In the genomic region with DNA sequence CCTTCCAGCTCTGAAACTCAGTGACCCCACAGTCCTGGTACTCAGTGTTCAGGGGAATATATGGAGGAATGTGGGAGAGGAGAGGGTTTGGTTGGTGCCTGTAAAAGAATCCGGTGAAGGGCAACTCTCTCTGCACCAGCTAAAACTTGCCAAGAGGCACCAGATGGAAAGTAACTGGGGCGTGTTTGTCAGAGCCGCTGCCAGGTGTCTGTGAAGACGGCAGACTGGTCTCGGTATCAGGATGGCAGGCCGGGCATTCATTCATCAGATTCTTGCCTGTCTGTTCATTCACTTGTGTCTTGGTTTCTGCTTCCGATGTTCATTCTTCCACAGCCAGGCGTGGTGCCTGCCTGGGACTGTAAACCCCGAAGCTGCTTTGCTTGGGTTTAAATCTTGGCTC, we compare ENCODE assay signal across 21 mouse cellular contexts. TPM values are rescaled to one million over a fixed set of nuclear protein-coding genes. Genes with fewer than 3 reads are reported as not detected.
DNase-seq lines count a peak whose midpoint lies in the region; ATAC-seq and TF ChIP-seq lines count a peak whose summit lies in the region.
"Had no signal": no experiment of that assay in that cellular context is flagged by ENCODE, and none has a peak within 500 bp of the region (broad histone marks: within the 10 kb centered on the region; RNA-seq: fewer than 3 reads in every experiment).

No protein-coding gene starts in this region.

- H3K9me3 ChIP-seq in hindbrain, postnatal 0 days (ENCODE audit: low read length): no peaks in the 10 kb centered on the region
- no peaks in the 10 kb centered on the region for H3K9me3 ChIP-seq in hindbrain, embryonic 11.5 days (ENCODE audit: control insufficient read depth, low read length)
- H3K9me3 ChIP-seq in hindbrain, embryonic 16.5 days (ENCODE audit: control insufficient read depth, low read length): no peaks in the 10 kb centered on the region
- H3K9me3 ChIP-seq: embryonic facial prominence, embryonic 12.5 days; liver, embryonic 12.5 days had no signal

- no peaks in the 10 kb centered on the region for H3K4me1 ChIP-seq in hindbrain, postnatal 0 days (ENCODE audit: insufficient read depth, low read length)
- no peaks in the 10 kb centered on the region for H3K4me1 ChIP-seq in hindbrain, embryonic 11.5 days (replicated peaks; ENCODE audit: control insufficient read depth, insufficient read depth, low read length)
- H3K4me1 ChIP-seq in hindbrain, embryonic 16.5 days (ENCODE audit: control insufficient read depth, insufficient read depth, low read depth, low read length): no peaks in the 10 kb centered on the region

- no peak overlapping the region for H3K9ac ChIP-seq in hindbrain, postnatal 0 days (replicated peaks; ENCODE audit: low read length)
- no peak overlapping the region for H3K9ac ChIP-seq in hindbrain, embryonic 11.5 days (ENCODE audit: low read depth, low read length)
- no peak overlapping the region for H3K9ac ChIP-seq in hindbrain, embryonic 16.5 days (ENCODE audit: low read depth, low read length)
- H3K9ac ChIP-seq: embryonic facial prominence, embryonic 12.5 days; heart, embryonic 12.5 days; hindbrain, embryonic 14.5 days; liver, embryonic 12.5 days had no signal

- no peak for TF ChIP-seq CTCF in hindbrain, postnatal 0 days (IDR thresholded peaks at IDR 0.05; ENCODE audit: low read depth)

- no peaks in the 10 kb centered on the region for H3K27me3 ChIP-seq in hindbrain, postnatal 0 days (ENCODE audit: insufficient read depth, low read length)
- no peaks in the 10 kb centered on the region for H3K27me3 ChIP-seq in hindbrain, embryonic 11.5 days (ENCODE audit: control insufficient read depth, insufficient read depth, low read length)
- no peaks in the 10 kb centered on the region; the same call in 1 of the 2 replicates for H3K27me3 ChIP-seq in hindbrain, embryonic 16.5 days (replicated peaks; ENCODE audit: control insufficient read depth, insufficient read depth, low read length)
- H3K27me3 ChIP-seq: embryonic facial prominence, embryonic 12.5 days had no signal

- no peak overlapping the region for H3K4me3 ChIP-seq in hindbrain, postnatal 0 days (ENCODE audit: low read length)
- H3K4me3 ChIP-seq in hindbrain, embryonic 11.5 days (ENCODE audit: low read depth, low read length): no peak overlapping the region
- no peak overlapping the region for H3K4me3 ChIP-seq in hindbrain, embryonic 16.5 days (ENCODE audit: low read length)
- H3K4me3 ChIP-seq: embryonic facial prominence, embryonic 12.5 days; gastrocnemius, adult 2 months; heart, embryonic 12.5 days; layer of hippocampus, adult 2 months; liver, embryonic 12.5 days had no signal

- no peaks in the 10 kb centered on the region for H3K36me3 ChIP-seq in hindbrain, postnatal 0 days (ENCODE audit: insufficient read depth, low read length)
- H3K36me3 ChIP-seq in hindbrain, embryonic 11.5 days (ENCODE audit: control insufficient read depth, insufficient read depth, low read length): no peaks in the 10 kb centered on the region
- no peaks in the 10 kb centered on the region for H3K36me3 ChIP-seq in hindbrain, embryonic 16.5 days (ENCODE audit: control insufficient read depth, insufficient read depth, low read length)
- H3K36me3 ChIP-seq: embryonic facial prominence, embryonic 12.5 days; heart, embryonic 12.5 days; liver, embryonic 12.5 days had no signal

- H3K27ac ChIP-seq in hindbrain, postnatal 0 days: no peak overlapping the region
- H3K27ac ChIP-seq in hindbrain, embryonic 11.5 days (ENCODE audit: low read depth, low read length): no peak overlapping the region
- no peak overlapping the region for H3K27ac ChIP-seq in hindbrain, embryonic 16.5 days (ENCODE audit: low read depth, low read length)
- H3K27ac ChIP-seq: embryonic facial prominence, embryonic 12.5 days; gastrocnemius, adult 2 months; hindbrain, embryonic 14.5 days; layer of hippocampus, adult 2 months had no signal

- 76% methylated on average over 9 of the region's 9 CpGs for WGBS in hindbrain, postnatal 0 days
- WGBS in hindbrain, embryonic 11.5 days: 89% methylated on average over 9 of the region's 9 CpGs
- 79% methylated on average over 9 of the region's 9 CpGs for WGBS in hindbrain, embryonic 16.5 days

- no peak for ATAC-seq in hindbrain, postnatal 0 days
- no peak for ATAC-seq in hindbrain, embryonic 11.5 days (ENCODE audit: low FRiP score)
- no peak for ATAC-seq in hindbrain, embryonic 16.5 days
- ATAC-seq: liver, embryonic 12.5 days had no signal

- peak; percentile 14 for DNase-seq in hindbrain, postnatal 0 days (ENCODE audit: low spot score)
- DNase-seq in hindbrain, embryonic 11.5 days (ENCODE audit: low spot score): no peak
- DNase-seq in Muller cell, postnatal 12 days (ENCODE audit: inconsistent ontology term): peak; percentile 73
- peak; percentile 79 for DNase-seq in brain, adult 2 months (ENCODE audit: low read depth, low spot score)
- DNase-seq in cerebellum, postnatal 10 days: peak; percentile 70 to 76
- DNase-seq in MN1 (ENCODE audit: low spot score): no peak
- DNase-seq: adrenal gland, postnatal 10 days; gastrocnemius, adult 2 months; heart, postnatal 14 days; kidney, adult 11 months; kidney, postnatal 10 days; lung, embryonic 14.5 days; lung, postnatal 36 days; retina, postnatal 1 day; thymus, postnatal 14 days had no signal

- H3K4me2 ChIP-seq in hindbrain, postnatal 0 days (ENCODE audit: low read depth, low read length): no peak overlapping the region
- H3K4me2 ChIP-seq in hindbrain, embryonic 11.5 days (replicated peaks; ENCODE audit: low read depth, low read length): no peak overlapping the region
- H3K4me2 ChIP-seq in hindbrain, embryonic 16.5 days (ENCODE audit: low read length): no peak overlapping the region
- H3K4me2 ChIP-seq: embryonic facial prominence, embryonic 12.5 days; heart, embryonic 12.5 days; hindbrain, embryonic 14.5 days; liver, embryonic 12.5 days; lung, embryonic 14.5 days had no signal

RNA-seq across cellular contexts. Expression of a gene that starts 6.4 kb away (rescaled TPM):
- 14.4 and 14.5 TPM in 2 replicates for total RNA-seq in hindbrain, postnatal 0 days (2014; rRNA removed)
- 5.9 and 6.8 TPM in 2 replicates for polyA plus RNA-seq in hindbrain, postnatal 0 days (2015; fragmentation: Nextera tagmentation; extraction: Ambion mirVana)
- 3.3 and 4.8 TPM in 2 replicates for polyA plus RNA-seq in hindbrain, embryonic 11.5 days (2014; fragmentation: Nextera tagmentation; extraction: Ambion mirVana)
- 3.5 and 3.9 TPM in 2 replicates for polyA plus RNA-seq in hindbrain, embryonic 16.5 days (2015; fragmentation: Nextera tagmentation; extraction: Ambion mirVana)

Comparison
In these comparisons a context has a peak if more than half of its experiments do, and no peak if none do; other contexts are left out.
1. DNase-seq: peak in hindbrain, postnatal 0 days (single experiment), Muller cell, postnatal 12 days (single experiment), brain, adult 2 months (single experiment) and cerebellum, postnatal 10 days (2 of 2); none in hindbrain, embryonic 11.5 days (single experiment) and MN1 (single experiment).